Comparison of ENCODE assay signal across 10 mouse cellular contexts in the genomic region with DNA sequence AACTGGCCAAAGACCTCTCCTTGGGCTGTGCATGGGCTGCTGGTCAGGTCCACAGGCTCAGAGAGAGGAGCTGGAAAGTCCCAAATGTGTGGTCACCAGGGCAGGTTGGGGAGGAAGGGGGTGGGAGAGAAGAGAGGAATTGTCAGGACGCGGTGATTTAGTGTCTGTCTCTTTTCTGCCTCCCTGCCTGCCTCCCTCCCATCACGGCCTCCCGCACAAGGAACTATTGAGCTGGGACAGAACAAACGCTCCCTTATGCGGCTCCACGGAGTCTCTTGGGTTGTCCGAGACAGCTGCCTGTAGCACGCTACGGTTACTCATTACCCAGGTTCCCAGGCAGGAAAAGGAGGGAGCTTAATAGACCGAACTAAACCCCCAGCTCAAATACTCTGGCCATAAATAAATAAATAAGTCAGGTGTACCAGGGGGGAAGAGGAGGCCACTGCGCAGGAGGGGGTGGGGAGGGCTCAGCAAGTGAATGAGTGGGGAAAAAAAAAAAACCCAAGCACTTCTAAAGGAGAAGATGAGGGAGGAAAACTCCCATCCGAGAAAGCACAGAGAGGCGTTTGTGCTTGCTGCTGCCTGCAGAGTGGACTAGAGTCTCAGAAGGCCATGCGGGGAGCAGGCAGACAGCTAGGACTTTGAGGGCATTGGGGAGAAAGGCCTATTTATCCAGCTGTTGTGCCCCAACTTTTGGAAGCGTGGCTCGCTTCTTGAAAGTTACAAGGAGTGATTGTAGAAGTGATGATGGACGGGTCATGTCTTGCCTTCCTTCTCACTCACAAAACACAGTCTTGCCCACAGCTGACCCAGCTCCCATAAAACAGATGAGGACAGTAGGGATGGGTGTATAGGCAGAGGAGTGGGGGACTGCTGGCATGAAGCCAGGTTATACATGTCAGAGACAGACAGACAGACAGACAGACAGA.
A peak's percentile ranks its signal among the peaks of the same experiment; 100 is the strongest.
DNase-seq lines count a peak whose midpoint lies in the region; ATAC-seq lines count a peak whose summit lies in the region.
"Had no signal": no experiment of that assay in that cellular context is flagged by ENCODE, and none has a peak within 500 bp of the region (broad histone marks: within the 10 kb centered on the region; RNA-seq: fewer than 3 reads in every experiment).

No protein-coding gene starts in this region.

- no peak for DNase-seq in lung, postnatal 10 days
- peak; percentile 67 for DNase-seq in hindbrain, embryonic 11.5 days (ENCODE audit: low spot score)
- peak; percentile 46 for DNase-seq in limb, embryonic 10.5 days (ENCODE audit: low spot score)
- peak; percentile 59 for DNase-seq in retina, embryonic 14.5 days (ENCODE audit: low spot score)
- no peak for DNase-seq in heart, postnatal 10 days
- DNase-seq in urinary bladder, postnatal 36 days (ENCODE audit: low spot score in 2 of 2) = no peak
- DNase-seq in lung, postnatal 4 days = no peak

- no peaks in the 10 kb centered on the region for H3K9me3 ChIP-seq in lung, embryonic 16.5 days (ENCODE audit: control insufficient read depth, low read length)
- H3K9me3 ChIP-seq in hindbrain, embryonic 11.5 days (ENCODE audit: control insufficient read depth, low read length) = no peaks in the 10 kb centered on the region
- no peaks in the 10 kb centered on the region for H3K9me3 ChIP-seq in limb, embryonic 10.5 days (replicated peaks)

- 31% methylated on average over 18 of the region's 18 CpGs for WGBS in lung, embryonic 16.5 days
- 22% methylated on average over 18 of the region's 18 CpGs for WGBS in hindbrain, embryonic 11.5 days
- WGBS in limb, embryonic 10.5 days = 44% methylated on average over 18 of the region's 18 CpGs

- no peak overlapping the region for H3K4me3 ChIP-seq in lung, embryonic 16.5 days (ENCODE audit: low read length)
- no peak overlapping the region for H3K4me3 ChIP-seq in hindbrain, embryonic 11.5 days (ENCODE audit: low read depth, low read length)
- H3K4me3 ChIP-seq in limb, embryonic 10.5 days = no peak overlapping the region; the same call in 1 of the 2 replicates
- H3K4me3 ChIP-seq: myocyte had no signal

- no peak overlapping the region for H3K9ac ChIP-seq in lung, embryonic 16.5 days (ENCODE audit: low read length)
- H3K9ac ChIP-seq in hindbrain, embryonic 11.5 days (ENCODE audit: low read depth, low read length) = no peak overlapping the region

- peak overlapping the region; percentile 49; the same call in 1 of the 2 replicates for H3K27ac ChIP-seq in lung, embryonic 16.5 days (ENCODE audit: low read length)
- H3K27ac ChIP-seq in hindbrain, embryonic 11.5 days (ENCODE audit: low read depth, low read length) = peak overlapping the region; percentile 74
- H3K27ac ChIP-seq in limb, embryonic 10.5 days = peak overlapping the region; percentile 79

- 0 out of 2 replicates have a peak overlapping the region, but pooled peaks have one; percentile 12 for H3K4me2 ChIP-seq in lung, embryonic 16.5 days (ENCODE audit: low read depth, low read length)
- H3K4me2 ChIP-seq in hindbrain, embryonic 11.5 days (replicated peaks; ENCODE audit: low read depth, low read length) = no peak overlapping the region; the same call in 1 of the 2 replicates

- intact Hi-C loops in heart, postnatal 10 days (cut with DNase I) = no loop called here

- H3K27me3 ChIP-seq in lung, embryonic 16.5 days (ENCODE audit: control insufficient read depth, insufficient read depth, low read depth, low read length) = no peaks in the 10 kb centered on the region
- no peaks in the 10 kb centered on the region for H3K27me3 ChIP-seq in hindbrain, embryonic 11.5 days (ENCODE audit: control insufficient read depth, insufficient read depth, low read length)
- no peaks in the 10 kb centered on the region for H3K27me3 ChIP-seq in limb, embryonic 10.5 days (ENCODE audit: low read depth, poor library complexity, severe bottlenecking)

- H3K4me1 ChIP-seq in lung, embryonic 16.5 days (replicated peaks; ENCODE audit: control insufficient read depth, insufficient read depth, low read length) = no peaks in the 10 kb centered on the region; the same call in 1 of the 2 replicates
- peaks cover 11% of the 10 kb centered on the region for H3K4me1 ChIP-seq in hindbrain, embryonic 11.5 days (replicated peaks; ENCODE audit: control insufficient read depth, insufficient read depth, low read length)
- peaks cover 32% of the 10 kb centered on the region for H3K4me1 ChIP-seq in limb, embryonic 10.5 days

- H3K36me3 ChIP-seq in lung, embryonic 16.5 days (ENCODE audit: control insufficient read depth, insufficient read depth, low read length) = no peaks in the 10 kb centered on the region
- no peaks in the 10 kb centered on the region for H3K36me3 ChIP-seq in hindbrain, embryonic 11.5 days (ENCODE audit: control insufficient read depth, insufficient read depth, low read length)
- H3K36me3 ChIP-seq in limb, embryonic 10.5 days = no peaks in the 10 kb centered on the region
- H3K36me3 ChIP-seq: G1E had no signal

- ATAC-seq in lung, embryonic 16.5 days (ENCODE audit: low read depth) = peak; percentile 68; the same call in 1 of the 2 replicates
- ATAC-seq in hindbrain, embryonic 11.5 days (ENCODE audit: low FRiP score) = peak; percentile 89

Comparison
In these comparisons a context has a peak if more than half of its experiments do, and no peak if none do; other contexts are left out.
1. DNase-seq: peak in hindbrain, embryonic 11.5 days (single experiment), limb, embryonic 10.5 days (single experiment) and retina, embryonic 14.5 days (single experiment); none in lung, postnatal 10 days (single experiment), heart, postnatal 10 days (0 of 2), urinary bladder, postnatal 36 days (0 of 2) and lung, postnatal 4 days (0 of 2).
2. Peak in every context shown above with its lines, with median percentiles within 50 percentile points of each other: H3K27ac ChIP-seq.